Mouse (Mus musculus) spleen, adult 18-20 months (tissue): ENCODE results near the gene Ica1.

ENCODE experiments used
- DNase-seq, 2 experiments: peaks; one replicate each; pipeline ENCODE4 v3.0.0; 2022; ENCODE audit warnings: mixed read lengths in 2 of 2

Gene Ica1

DNA sequence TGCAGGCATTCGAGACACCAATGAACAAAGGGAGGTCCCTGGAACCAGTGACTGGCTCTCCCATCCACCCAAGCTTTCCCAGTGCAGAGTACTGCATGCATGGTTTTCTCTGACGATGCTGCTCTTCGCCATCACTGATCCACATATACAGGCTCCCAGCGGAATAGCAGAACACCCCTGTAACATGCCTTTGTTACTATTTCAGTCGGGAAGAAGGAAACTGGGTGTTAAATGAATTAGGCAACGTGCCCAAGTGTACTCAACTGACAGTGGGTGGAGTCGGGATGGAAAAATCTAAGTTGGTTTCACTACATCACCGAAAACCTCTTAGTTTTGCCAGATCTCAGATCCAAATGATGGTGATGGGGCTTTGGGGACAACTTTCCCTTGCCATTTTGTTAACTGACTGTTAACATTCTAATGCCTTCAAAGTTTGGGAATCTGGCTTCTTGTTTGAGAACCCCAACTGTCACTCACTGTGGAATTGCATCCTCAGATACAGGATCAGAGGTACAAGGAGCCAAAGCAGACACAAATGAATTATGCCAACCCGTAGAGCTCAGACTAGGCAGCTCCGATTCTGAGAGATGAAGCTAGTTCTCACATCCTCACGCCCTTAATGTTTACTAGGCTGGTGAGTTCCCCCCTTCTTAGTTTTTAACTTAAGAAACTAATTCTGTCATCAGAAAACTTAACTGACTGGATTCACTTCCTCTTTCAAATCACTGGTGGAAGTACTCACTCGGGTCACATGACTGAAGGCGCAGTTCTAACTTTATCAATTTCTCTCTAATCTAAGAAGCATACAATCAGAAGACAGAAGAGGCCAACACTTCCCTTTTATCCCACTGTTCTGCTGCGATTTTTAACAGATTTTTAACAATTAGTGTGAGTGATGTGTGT, 91.4 kb downstream of the Ica1 start:
- no peak for DNase-seq

DNA sequence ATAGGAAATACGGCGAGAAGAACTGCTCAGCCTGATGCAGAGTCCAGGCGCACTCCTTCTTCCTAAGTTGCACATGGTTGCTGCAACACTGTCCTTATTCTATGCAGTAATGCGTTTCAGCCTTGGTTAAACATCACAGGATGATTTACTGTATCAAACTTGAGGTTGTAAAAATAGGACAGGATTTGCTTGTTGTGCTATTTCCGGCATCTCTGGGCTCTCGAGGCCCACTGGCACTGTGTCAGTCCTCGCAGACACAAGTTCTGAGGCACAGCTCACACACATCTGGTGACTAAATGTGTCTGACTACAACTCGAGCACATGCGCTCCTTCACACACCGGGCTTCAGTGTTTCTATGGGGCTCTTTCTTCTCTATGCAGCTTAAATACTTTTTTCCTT, 94.9 kb downstream of the Ica1 start:
- DNase-seq = no peak

DNA sequence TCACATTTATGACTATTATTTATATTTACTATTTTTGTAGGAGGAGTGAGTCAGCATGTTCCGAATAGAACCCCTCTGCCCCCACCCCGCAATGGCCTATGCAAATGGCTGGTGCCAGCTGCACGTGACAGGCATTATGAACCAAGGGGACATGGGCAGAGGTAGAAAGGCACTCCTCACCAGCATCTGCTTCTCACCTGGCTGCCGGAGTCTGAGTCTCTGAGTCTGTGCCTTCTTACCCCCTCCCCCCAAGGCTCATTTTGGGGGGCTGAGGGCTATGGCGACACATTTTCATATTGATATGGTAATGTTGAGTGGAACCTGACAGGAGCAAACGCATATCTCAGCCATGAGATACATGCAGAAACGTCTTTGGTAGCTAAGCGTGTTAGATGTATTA, 97.4 kb downstream of the Ica1 start:
- no peak for DNase-seq

DNA sequence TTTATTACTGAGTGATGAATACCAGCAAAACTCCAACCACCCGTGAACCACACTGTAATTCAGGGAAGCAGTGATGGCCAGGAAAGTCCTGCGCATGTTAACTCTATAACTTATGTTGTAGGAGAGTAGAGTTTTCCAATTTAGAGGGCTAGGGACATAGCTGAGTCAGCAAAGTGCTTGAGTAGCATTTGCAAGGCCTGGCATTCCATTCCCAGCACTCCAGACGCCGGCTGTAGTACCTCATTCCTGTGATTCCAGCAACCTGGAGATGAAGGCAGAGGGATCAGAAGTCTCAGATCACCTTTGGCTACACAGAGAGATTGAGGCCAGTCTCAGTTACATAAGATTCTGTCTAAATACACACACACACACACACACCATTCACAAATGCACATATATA, 105.3 kb downstream of the Ica1 start:
- no peak for DNase-seq

DNA sequence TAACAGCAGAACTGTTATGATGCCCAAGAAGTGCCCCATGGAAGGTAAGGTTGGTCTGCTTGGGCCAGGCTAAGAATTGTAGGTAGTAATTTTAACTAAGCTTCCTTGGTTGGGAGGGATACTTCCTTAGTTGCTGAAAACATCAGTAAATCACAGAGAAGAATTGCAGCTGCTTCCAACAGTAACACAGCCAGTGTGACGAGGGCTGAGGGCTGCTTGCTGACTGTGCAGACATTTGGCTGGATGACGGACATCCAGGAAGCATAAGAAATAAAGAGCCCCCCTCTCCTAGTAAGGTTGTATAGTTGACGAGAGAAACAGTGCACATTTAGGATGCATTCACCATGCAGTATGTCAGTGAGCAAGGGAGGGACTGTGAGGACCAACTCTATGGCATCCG, 108.9 kb downstream of the Ica1 start:
- DNase-seq = no peak

DNA sequence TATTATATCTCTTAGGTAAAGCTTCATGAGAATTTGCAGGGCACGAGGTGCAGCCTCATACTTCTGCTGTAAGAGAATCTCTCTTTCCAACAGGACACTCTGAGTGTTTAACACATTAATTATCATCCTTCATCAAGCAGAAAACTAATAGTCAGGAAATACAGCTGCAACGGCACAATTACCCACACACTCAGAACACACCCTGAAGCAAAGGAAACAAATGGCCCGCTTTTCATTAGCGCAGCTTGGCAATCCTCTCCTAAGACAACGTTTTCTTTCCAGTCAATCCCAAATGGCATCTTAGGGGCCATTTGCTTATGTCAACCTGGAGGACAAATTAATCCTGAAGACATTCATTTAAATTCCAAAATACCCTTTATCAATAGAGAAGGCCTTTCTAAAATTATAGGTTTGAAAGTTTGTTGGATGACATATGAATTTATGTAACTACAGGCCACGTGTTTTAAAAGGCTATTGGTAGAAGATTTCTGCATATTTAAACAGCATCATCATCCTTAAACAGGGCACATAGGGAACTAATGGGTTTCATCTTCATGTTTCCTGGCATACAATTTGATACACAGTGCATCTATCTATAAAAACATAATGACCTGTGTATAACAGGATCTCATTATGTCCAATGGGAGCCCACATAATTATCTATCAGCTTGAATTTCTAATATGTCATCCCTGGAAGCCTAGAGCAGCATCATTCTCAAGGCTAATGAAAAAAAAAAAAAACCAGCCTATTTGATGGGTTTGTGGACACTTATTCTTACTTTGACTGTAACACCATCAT, 110.1 kb downstream of the Ica1 start:
- no peak for DNase-seq

DNA sequence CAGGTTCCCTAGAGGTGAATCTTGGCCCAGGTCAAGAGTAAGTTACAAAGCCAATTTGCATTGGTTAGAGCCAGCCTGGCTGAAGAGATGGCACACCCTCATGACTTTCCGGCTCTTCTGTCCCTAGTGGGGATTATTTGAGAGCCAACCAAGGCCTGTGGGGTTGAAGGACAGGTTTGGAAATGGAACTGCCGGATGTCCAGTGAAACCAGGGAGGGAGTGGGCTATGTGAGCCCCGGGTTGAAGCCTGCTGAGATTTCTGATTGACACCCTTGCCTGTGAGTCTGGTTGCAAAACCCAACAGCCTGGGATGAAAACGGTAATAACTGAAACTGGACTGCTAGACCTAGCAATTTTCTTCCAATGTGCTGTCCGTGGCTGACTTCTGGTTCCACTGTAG, 112.5 kb downstream of the Ica1 start:
- DNase-seq = no peak

DNA sequence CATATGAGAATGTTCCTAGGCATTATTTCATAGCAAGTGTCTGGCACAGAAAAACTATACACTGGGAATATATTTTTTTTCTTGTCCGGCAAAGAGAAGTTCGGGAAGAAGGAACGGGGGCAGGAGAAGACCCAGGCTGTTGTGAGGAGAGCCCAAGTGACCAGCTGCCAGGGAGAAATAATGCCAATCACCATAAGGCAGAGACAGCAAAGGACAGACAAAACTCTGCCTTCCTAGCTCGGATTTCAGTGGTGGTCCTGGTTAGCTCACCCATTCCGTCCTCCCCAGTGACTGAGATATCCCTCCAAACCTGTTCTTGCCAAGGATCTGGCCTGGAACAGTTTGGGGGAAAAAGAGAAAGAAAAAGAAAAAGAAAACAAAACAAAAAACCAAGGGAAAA, 113.3 kb downstream of the Ica1 start:
- no peak for DNase-seq

DNA sequence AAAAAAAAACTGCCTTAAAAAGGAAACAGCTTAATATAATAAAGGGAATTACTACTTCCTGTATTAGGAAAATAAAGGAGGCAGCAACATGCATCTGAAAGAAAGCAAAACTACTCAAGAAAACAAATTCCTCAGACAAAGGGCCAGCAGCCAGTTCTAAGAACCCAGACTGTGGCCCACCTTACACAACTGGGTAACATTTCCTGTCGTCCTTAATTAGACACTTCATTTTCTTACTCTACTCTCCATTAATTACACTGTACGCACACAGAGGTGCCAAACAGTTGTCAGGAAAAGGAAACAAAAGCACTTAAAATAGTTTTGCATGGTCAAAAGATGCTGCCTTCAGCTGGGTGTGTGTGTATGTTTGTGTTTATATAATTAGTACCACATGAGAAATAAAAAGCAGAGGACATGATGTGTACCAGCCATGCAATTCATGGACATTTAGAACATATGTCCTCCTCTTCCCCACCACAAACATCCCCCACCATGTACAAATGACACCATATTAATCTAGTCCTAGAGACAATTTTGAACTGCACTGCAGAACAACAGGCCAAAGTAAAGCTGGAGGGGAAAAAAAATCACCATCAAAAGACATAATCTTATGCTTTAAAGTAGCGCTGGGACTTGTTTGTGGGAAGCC, 115.1 kb downstream of the Ica1 start:
- DNase-seq = no peak

DNA sequence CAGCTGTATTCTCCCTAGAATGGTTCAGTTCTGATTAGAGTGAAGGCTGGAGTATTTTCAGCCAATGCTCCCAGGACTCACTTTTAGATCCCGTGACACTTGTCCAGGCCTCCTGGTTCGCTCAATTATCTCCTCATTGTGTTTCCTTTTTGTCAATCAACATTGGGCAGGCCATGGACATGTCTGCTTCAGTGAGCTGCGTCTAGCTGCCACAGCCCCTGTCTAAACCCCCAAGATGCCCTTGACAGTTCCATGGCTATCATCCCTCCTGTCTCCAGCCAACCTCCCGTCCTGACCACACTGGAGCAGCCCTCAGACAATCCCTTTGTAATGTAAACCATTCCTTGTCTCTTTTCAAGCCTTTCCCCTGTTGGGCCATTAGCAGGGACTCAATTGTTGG, 116.9 kb downstream of the Ica1 start:
- no peak for DNase-seq

DNA sequence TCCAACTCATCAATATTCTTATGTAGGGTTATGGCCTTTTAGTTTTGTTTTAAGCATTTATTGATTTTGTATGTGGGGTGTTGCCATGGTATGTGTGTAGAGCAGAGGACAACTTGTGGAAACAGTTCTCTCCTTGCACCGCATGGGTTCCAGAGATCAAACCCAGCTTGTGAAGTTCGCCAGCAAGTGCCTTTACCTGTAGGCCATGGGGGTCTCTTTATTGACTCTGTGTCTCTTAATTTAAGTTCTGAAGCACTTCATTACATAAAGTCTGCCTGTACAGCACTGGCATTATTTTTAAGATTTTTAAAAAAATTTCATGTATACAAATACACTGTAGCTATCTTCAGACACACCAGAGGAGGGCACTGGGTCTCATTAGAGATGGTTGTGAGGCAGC, 118.2 kb downstream of the Ica1 start:
- no peak for DNase-seq

DNA sequence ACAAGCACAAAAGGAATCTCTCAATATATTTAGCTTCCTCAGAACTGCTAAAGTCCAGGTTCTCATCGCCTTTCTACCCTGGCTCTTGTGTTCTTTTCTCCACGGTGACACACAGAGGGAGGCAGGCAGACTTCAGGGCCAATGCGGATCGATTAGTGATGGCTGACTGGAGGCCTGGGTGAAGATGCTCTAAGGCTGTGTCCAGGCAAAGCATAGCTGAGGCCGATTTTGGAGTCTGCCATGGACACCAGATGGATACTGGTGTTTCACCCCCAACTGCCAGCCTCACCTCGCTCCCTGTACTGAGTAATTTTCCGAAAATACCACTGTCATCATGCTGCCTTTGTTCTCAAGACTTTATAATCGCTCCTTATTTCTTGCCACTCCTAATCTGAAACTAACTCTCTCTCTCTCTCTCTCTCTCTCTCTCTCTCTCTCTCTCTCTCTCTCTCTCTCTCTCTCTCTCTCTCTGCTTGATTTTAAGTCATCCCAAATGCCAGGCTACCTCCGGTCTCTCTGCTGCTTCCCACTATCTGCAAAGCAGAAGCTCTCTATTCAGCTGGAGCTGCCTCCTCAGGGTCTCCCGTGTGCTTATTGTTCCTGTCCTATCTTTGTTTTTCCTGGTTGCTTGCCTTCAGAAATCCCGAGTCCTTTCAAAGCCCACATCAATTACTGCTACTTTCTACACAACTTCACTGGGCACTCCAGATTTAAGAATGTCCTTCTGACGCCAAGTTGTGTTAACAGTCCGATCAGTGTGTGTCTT, 118.9 kb downstream of the Ica1 start:
- DNase-seq = no peak

DNA sequence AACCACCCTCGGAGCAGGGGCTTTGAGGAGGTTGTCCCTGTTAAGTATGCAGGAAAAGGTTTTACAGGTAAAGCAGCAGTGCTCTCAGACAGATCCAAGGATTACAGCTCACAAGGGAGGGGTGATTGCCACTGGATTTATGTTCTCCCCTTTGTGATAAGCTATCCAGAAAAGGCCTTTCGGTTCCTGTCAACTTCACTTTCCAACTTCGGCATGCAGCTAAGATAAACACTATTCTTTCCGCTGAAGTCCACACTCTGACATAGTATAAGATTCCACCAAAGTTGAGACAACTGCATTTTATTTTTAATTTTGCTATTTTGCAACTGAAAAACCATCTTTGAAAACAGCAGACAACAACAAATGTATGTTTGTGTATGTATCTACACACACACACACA, 119.9 kb downstream of the Ica1 start:
- no peak for DNase-seq

DNA sequence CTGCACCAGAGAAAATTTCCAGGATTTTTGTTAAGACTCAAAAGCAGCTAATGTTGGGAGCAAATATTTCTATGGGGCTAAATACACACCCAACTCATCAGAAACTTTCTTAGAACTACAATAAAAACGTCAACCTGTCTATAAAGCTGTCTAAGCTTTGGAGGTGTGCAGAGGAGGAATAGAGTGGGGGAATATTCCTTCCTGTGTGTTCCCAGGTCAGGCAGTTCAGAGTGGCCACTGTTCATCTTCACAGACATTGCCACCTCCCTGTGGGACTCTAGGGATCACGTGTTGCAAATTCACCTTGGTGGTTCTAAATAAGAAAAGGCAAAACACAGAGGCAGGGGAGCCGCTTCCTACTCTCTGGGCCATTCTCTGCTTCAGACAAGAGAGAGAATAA, 120.8 kb downstream of the Ica1 start:
- no peak for DNase-seq

DNA sequence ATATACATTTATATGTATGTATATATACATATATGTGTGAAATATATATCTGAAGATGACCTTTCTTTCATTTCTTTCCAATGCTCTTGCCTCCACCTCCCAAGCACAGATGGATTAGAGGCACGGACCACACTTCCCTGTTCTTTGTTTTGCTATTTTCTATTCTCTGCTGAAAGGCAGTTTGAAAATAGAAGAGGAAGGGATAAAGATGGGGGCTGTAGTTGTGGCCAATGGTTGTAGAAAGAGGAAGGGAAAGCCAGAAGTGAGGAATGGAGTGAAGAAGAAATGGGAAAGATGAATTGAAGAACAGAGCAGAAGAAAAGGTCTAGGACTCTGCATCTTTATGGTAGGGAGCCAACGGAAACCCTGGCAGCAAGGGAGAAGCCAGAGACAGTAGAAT, 122.8 kb downstream of the Ica1 start:
- DNase-seq = no peak

DNA sequence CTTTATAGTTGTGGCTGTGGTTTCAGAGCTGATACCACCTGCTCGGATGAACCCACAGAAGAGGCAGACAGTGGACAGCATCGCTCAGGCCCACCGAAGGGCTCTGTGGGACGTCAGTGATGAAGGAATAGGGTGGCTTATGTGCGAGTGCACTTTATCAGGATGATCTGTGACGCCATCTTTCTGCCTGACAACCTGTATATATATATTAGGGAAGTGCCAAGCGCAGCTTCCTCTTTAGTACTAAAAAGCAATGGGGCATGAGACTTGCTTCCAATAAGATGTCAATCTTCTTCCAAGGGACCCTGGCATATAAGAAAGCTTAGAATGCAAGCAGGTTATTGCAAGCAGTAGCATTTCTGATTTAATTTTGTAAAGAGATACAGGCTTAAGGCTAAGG, 127.9 kb downstream of the Ica1 start:
- DNase-seq = no peak

DNA sequence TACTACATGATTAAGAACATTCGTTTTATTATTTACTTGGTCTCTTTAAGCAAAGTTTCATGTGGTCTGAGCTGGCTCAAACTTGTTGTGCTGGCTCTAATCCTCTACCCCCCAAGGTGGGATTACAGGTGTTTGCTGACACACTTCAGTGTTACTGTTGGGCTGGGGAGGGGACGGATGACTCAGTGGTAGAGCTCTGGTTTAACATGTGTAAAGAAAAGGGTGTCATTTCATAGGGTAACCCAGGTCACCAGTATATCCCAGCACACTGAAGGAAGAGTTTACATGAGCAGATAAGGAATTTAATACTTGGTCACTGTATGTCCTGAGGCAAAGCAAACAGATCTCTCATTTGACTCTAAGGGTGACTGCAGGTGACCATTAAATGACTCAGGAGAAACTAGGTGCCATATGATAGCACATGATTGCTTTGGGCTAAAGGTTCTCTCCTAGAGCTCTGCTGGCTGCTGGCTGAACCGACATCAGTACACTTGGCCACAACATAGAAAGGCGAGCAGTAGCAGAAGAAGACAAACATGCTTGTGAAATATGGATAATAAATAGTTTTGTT, 128.9 kb downstream of the Ica1 start:
- no peak for DNase-seq

DNA sequence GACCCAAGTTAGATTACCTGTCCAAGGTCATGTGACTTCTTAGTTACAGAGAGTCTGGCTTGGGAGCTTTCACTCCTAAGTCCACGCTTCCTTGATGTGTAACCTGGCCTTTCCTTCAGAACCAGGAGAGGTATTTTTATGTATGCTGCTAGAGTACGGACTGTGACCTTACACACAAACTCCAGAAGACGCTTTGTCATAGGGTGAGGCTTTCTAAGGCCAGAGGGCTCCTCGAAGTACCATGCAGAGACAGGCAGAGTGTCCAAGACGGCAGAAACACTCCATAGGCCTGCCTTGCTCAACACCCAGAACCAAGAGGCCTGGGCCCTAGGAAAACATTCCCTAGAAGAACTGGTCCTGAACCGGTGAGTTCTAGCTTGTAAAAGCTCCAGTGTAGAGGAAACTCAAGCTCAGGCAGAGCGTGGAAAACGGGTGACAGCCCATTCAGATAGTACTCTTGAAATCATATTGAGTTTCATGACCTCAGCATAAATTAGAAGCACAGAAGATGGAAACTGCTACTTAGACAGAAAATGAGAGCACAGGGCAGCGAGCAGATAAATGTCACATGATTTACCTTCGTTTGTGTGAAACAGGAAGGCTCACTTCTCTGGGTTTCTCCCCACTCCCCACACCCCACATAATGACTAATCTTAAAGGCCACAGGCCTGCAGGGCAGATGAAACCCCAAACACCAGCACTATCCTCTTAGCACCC, 129.9 kb downstream of the Ica1 start:
- DNase-seq = no peak

DNA sequence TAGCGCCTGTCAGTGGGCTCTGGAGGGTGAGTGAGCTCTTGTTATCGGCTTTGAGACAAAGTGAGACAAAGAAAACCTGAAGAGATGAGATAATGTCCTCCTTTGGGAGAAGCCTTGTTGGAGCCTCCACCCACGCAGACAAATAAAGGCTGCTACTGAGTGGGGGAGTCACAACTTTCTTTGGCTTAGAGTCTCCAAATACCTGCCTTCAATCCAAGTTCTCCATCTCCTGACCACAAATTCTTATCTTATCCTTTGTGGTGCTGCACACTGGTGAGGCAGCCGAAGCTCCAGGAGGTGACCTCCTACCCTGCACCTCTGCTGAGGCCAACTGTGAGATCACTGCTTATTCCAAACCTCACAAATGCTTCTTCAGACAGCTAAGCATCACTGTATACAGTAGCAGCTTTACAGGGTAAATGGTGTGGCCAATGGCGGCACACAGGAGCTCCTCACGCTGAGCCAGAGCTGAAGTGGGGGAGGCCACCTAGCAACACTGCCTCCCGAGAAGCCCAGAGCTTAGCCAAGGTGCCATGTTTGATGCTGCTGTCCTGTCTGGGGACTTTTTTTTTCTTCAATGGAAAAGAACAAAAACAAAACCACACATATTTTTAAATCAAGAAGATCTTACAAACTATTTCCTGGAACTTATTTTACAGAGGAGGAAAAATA, 130.6 kb downstream of the Ica1 start:
- DNase-seq = no peak

DNA sequence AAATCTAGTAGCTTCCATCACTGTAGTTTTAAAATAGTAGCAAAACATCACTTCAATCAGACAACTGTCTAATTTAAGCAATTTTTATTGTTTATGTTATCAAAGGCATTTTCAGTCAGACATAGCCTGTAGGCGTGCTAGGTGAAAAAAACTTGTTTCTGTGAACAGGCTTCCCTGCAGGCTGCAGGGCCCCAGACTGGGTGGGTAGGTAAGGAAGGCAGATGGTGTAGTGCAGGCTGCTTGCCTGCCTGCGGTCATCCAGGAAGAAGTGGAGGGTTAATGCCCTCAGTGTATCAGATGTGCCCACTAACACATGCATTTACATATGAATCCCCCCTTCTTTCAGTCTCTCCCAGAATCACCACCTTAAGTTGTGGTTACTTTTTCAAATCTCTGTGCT, 132.6 kb downstream of the Ica1 start:
- DNase-seq = no peak

DNA sequence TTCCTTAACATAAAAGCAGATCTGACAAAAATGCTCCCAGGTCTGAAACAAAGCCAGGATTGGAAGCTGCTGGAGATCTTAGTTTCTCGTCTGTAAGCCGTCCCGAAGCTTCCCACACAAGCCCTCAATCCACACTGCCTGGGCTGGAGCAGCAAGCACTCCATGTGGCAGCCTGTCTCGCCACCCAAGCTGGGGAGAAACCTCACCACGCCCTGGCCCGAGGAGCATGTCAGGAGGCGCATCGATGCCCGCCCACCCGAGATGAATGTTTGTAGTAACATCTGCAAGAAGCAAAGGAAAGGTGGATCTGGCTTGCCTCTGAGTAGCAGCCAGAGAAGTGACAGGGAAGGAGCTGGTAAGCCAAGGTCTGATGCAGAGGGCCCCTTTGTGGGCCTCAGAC, 133.6 kb downstream of the Ica1 start:
- no peak for DNase-seq
